Mouse (Mus musculus): Measurements from ENCODE around the gene Smco4.

- no peak for TF ChIP-seq POLR2A (IDR thresholded peaks at IDR 0.05; ENCODE audit: low read depth, low read length)
- no peak for TF ChIP-seq CTCF (conservative IDR thresholded peaks at IDR 0.05; ENCODE audit: insufficient read depth, insufficient read length, low read depth, low read length)
These were observed 36.7 kb downstream of the Smco4 start for GRCm38 (mm10) chr9:15529965-15530320.
